Mouse (Mus musculus): ENCODE data around the gene Srgap2.

The Srgap2 gene

DNA sequence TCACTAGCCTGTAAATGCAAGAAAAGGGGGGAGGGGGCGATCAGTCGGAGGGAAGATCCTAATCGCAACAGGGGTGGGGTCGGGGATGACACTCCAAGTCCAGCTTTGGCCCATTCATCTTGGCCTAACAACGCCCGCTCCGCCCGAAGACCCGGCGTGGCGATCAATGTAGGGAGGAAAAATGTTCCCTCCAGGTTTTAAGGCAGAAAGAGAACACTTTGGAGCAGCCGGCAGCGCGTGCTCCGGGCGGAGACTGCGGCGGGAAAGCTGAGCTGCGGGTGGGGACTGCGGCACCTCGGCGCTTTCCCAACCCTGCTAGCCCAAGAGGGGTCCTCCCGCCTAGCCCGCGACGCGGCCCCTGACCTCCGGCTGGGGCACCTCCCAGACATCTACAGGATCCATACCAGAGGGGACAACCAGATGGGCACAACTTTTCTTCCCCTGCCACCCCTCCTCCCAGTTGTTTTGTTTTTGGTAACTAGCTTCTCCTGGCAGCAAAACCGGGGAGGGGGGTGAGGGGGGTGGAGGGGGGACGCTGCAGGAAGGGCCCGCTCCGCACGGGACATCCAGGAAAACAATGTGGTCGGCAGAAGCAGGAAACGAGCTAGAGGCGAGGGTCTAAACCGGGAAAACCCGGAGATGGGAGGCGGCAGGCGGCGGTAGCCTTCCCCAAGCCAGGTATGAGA is 1.4 kb downstream of the Srgap2 start:
- DNase-seq: peak; percentile 72 to 74

GRCm38 (mm10) chr1:131525101-131525585 is 2.0 kb downstream of the Srgap2 start:
- DNase-seq: peak; percentile 64 to 67

- DNase-seq: peak; percentile 45 to 52
Measured at GRCm38 (mm10) chr1:131523794-131524193, 3.4 kb downstream of the Srgap2 start.

DNA sequence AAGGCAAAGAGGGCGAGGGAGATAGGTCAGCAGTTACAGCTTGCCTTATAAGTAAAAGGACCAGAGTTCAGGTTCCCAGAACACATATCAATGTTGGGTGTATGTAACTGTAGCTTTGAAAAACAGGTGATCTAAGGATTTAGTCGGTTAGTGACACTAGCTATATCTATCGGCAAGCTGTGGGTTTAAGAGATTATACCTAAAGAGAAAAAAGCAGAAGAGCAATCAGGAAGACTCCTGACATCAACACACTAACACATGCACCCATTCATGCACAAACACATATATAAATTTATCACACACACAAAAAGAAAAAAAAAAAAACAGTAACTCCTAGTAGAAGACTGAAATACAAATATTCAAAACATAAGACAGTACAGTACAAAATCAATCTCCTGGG is 10.6 kb downstream of the Srgap2 start:
- no peak for DNase-seq

- no peak for DNase-seq
Measured at GRCm38 (mm10) chr1:131514197-131514596, 13.0 kb downstream of the Srgap2 start.

GRCm38 (mm10) chr1:131513136-131513535 is 14.0 kb downstream of the Srgap2 start:
- peak; percentile 51 to 57 for DNase-seq

- DNase-seq: no peak
Measured at GRCm38 (mm10) chr1:131511661-131512500, 15.3 kb downstream of the Srgap2 start.

DNA sequence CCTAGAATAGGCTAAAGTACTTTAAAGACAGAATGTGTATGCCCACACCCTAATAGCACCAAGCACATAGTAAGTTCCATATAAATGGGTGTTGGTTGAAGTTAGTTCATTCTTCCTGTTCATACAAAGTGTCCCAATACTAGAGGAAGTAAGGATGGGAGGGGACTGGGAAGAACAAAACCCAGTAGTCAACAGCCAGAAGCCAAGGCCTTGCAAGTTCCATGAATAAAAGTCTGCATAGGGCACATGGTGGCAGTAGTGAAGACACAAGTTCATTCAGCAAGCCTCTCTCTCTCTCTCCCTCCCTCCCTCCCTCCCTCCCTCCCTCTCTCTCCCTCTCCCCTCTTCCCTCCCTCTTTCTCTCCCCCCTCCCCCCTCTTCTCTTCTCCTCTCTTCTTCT is 16.0 kb downstream of the Srgap2 start:
- no peak for DNase-seq

DNA sequence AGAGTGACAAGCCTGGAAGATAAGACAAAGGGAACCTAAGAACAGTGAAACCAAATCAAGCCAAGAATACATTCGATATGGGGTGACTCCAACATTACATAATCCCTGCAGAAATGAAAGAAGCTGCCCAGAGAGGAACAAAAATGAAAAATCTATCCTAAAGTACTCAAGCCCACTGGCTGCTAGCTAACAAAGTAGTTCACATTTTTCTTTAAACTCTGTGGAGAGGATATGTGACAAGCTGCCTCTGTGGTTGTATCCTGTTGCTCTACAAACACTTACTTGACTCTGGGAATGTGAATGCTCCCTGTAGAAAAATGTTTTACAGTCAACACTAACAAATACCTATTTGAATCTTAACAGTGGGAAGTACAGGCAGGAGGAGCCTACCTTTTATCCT is 25.5 kb downstream of the Srgap2 start:
- DNase-seq: no peak

DNA sequence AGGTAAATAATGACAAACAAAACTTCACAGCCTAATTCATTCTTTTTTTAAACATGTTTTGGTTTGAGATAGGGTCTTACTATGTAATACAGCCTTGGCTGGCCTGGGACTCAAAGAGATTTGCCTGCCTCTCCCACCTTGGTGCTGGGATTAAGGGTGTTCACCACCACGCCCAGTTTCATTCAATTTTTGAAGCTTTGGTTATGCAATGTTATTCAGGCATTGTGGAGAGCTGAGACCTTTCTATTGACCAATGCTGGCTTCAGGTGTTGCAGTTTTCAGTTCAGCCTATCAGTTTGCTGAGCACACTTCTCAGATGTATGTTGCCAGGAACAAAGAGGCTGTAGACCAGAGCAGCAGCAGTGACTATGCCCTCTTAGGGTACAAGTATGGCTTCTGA is 28.9 kb downstream of the Srgap2 start:
- DNase-seq: no peak

- DNase-seq: peak; percentile 52 to 58
Measured at GRCm38 (mm10) chr1:131493966-131494898, 32.9 kb downstream of the Srgap2 start.

GRCm38 (mm10) chr1:131492360-131492759 is 34.8 kb downstream of the Srgap2 start:
- DNase-seq: peak; percentile 15 to 56

- DNase-seq: no peak
Measured at GRCm38 (mm10) chr1:131491579-131491978, 35.6 kb downstream of the Srgap2 start.

GRCm38 (mm10) chr1:131489312-131489711 is 37.8 kb downstream of the Srgap2 start:
- no peak for DNase-seq

- DNase-seq: no peak
Measured at GRCm38 (mm10) chr1:131486094-131486850, 40.9 kb downstream of the Srgap2 start.

GRCm38 (mm10) chr1:131482242-131482641 is 44.9 kb downstream of the Srgap2 start:
- peak in 1 of 2 experiments; percentile 47 for DNase-seq

DNA sequence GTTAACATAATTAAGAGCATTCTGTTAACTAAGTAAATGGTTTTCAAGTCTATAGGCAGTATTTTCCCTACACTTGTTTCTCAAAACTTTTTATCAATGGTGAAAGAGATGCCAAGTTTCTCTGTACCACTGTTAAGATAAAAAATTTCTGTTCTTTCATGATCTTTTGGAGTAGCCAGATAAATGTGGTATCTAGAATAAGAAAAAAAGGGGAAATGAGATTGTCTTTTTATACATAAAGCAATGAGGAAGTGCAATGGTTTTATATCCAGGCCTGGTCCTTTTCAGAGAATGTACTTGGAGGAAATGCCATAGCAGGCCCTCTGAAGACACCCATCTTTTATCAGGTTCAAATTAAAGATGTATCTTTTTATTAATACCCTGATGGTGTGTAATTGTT is 45.8 kb downstream of the Srgap2 start:
- no peak for DNase-seq

GRCm38 (mm10) chr1:131478770-131479305 is 48.3 kb downstream of the Srgap2 start:
- DNase-seq: no peak

DNA sequence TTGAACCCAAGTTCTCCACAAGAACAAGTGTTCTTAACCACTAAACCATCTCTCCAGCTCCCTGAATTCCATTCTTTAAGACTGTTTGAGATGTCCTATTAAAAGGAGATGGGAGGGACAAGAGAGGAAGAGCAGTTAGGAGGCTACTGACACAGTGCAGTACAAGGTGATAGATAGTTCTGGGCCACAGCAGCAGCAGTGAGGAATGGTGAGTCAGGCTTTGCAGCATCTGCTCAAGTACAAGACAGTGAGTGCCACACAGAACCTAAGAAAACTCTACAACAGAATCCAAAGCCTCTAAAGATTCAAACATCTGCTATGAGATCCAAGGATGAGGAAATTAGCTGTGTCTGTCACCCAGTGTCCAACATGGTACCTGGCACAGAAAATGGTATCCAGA is 51.8 kb downstream of the Srgap2 start:
- no peak for DNase-seq

- DNase-seq: no peak
Measured at GRCm38 (mm10) chr1:131473631-131474118, 53.5 kb downstream of the Srgap2 start.

DNA sequence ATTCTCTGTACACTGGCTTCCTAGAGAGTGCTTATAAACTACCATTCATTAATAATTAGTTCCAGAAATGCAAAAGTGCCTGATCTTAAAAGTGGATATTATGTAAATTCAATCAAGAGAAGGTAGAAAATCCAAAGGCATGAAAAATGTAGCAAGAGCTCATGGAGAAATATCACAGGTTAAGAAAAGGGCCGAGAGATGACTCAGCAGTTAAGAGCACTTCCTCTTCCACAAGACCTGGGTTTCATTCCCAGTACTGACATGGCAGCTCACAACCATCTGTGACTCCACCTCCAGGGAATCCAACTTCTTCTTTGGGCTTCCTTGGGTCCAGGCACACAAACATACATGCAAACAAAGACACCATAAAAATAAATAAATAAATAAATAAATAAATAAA is 56.6 kb downstream of the Srgap2 start:
- no peak for DNase-seq

DNA sequence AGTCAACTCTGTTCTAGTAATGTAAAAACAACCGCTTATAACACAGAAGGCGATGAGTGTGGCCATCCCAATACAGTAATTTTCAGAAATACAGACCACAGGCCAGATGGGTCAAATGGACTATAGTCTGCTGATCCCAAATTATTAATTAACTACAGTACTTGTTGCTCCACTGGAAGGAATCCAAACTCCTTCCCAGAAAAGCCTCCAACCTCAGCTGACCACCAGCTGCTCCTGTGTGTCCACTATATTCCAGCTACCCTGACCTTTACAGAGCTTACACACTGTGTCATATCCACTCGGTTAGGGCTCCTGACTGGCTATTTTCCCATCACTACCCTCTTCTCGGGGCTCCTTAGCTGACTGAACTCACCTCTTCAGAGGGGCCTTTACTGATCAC is 61.3 kb downstream of the Srgap2 start:
- no peak for DNase-seq
